ENCODE assay signal across 19 mouse cellular contexts in genomic region chr5:8960534-8960933, GRCm38 (mm10). TPM values are rescaled to one million over a fixed set of nuclear protein-coding genes. Genes with fewer than 3 reads are reported as not detected.
A peak's percentile ranks its signal among the peaks of the same experiment; 100 is the strongest.
DNase-seq lines count a peak whose midpoint lies in the region; ATAC-seq lines count a peak whose summit lies in the region.
"Had no signal": no experiment of that assay in that cellular context is flagged by ENCODE, and none has a peak within 500 bp of the region (broad histone marks: within the 10 kb centered on the region; RNA-seq: fewer than 3 reads in every experiment).

No protein-coding gene starts in this region.

- no peaks in the 10 kb centered on the region for H3K27me3 ChIP-seq in forebrain, embryonic 11.5 days (ENCODE audit: control insufficient read depth, insufficient read depth, low read length)
- no peaks in the 10 kb centered on the region for H3K27me3 ChIP-seq in forebrain, embryonic 15.5 days
- H3K27me3 ChIP-seq in liver, embryonic 11.5 days (replicated peaks; ENCODE audit: control insufficient read depth, insufficient read depth, low read length): no peaks in the 10 kb centered on the region
- H3K27me3 ChIP-seq in liver, embryonic 12.5 days (replicated peaks): no peaks in the 10 kb centered on the region
- H3K27me3 ChIP-seq in stomach, embryonic 15.5 days (replicated peaks): no peaks in the 10 kb centered on the region
- H3K27me3 ChIP-seq: CH12.LX; embryonic facial prominence, embryonic 15.5 days had no signal

- intact Hi-C loops in heart, postnatal 10 days (cut with DNase I): no loop called here

- no peaks in the 10 kb centered on the region for H3K9me3 ChIP-seq in forebrain, embryonic 11.5 days (ENCODE audit: control insufficient read depth, low read length)
- no peaks in the 10 kb centered on the region for H3K9me3 ChIP-seq in forebrain, embryonic 15.5 days
- no peaks in the 10 kb centered on the region for H3K9me3 ChIP-seq in liver, embryonic 11.5 days (ENCODE audit: control insufficient read depth, low read length)
- no peaks in the 10 kb centered on the region for H3K9me3 ChIP-seq in liver, embryonic 12.5 days (replicated peaks)
- H3K9me3 ChIP-seq in stomach, embryonic 15.5 days: no peaks in the 10 kb centered on the region
- H3K9me3 ChIP-seq: embryonic facial prominence, embryonic 15.5 days; midbrain, embryonic 10.5 days had no signal

- no peak overlapping the region for H3K27ac ChIP-seq in forebrain, embryonic 11.5 days (ENCODE audit: low read depth, low read length)
- H3K27ac ChIP-seq in forebrain, embryonic 15.5 days (replicated peaks): no peak overlapping the region
- no peak overlapping the region for H3K27ac ChIP-seq in liver, embryonic 11.5 days (ENCODE audit: low read depth, low read length)
- no peak overlapping the region for H3K27ac ChIP-seq in liver, embryonic 12.5 days
- H3K27ac ChIP-seq in stomach, embryonic 15.5 days: no peak overlapping the region
- H3K27ac ChIP-seq: embryonic facial prominence, embryonic 15.5 days; heart, adult 2 months; midbrain, embryonic 10.5 days had no signal

- peak; percentile 56; the same call in 1 of the 2 replicates for ATAC-seq in forebrain, embryonic 11.5 days (replicated peaks; ENCODE audit: low FRiP score)
- ATAC-seq in forebrain, embryonic 15.5 days (replicated peaks): no peak
- ATAC-seq in liver, embryonic 11.5 days (replicated peaks; ENCODE audit: low FRiP score): peak; percentile 76
- ATAC-seq in liver, embryonic 12.5 days: peak; percentile 74
- ATAC-seq in stomach, embryonic 15.5 days (ENCODE audit: insufficient read depth, low FRiP score, low read depth): peak; percentile 56
- ATAC-seq: forebrain, embryonic 14.5 days; inflammation-experienced regulatory T-cells, adult 6 months had no signal

- no peak overlapping the region for H3K4me3 ChIP-seq in forebrain, embryonic 11.5 days (ENCODE audit: low read depth, low read length)
- H3K4me3 ChIP-seq in forebrain, embryonic 15.5 days: no peak overlapping the region
- no peak overlapping the region for H3K4me3 ChIP-seq in liver, embryonic 11.5 days (ENCODE audit: low read depth, low read length)
- no peak overlapping the region for H3K4me3 ChIP-seq in liver, embryonic 12.5 days
- H3K4me3 ChIP-seq in stomach, embryonic 15.5 days (replicated peaks): no peak overlapping the region
- H3K4me3 ChIP-seq: embryonic facial prominence, embryonic 15.5 days; heart, adult 2 months; midbrain, embryonic 10.5 days had no signal

- H3K4me1 ChIP-seq in forebrain, embryonic 11.5 days (replicated peaks; ENCODE audit: control insufficient read depth, insufficient read depth, low read length): no peaks in the 10 kb centered on the region
- H3K4me1 ChIP-seq in forebrain, embryonic 15.5 days: no peaks in the 10 kb centered on the region
- no peaks in the 10 kb centered on the region for H3K4me1 ChIP-seq in liver, embryonic 11.5 days (replicated peaks; ENCODE audit: control insufficient read depth, insufficient read depth, low read length)
- no peaks in the 10 kb centered on the region for H3K4me1 ChIP-seq in liver, embryonic 12.5 days
- H3K4me1 ChIP-seq in stomach, embryonic 15.5 days: no peaks in the 10 kb centered on the region
- H3K4me1 ChIP-seq: embryonic facial prominence, embryonic 15.5 days had no signal

- H3K4me2 ChIP-seq in forebrain, embryonic 11.5 days (ENCODE audit: low read depth, low read length, severe bottlenecking): no peak overlapping the region
- H3K4me2 ChIP-seq in forebrain, embryonic 15.5 days (replicated peaks): no peak overlapping the region
- no peak overlapping the region for H3K4me2 ChIP-seq in liver, embryonic 11.5 days
- no peak overlapping the region for H3K4me2 ChIP-seq in liver, embryonic 12.5 days
- no peak overlapping the region for H3K4me2 ChIP-seq in stomach, embryonic 15.5 days
- H3K4me2 ChIP-seq: embryonic facial prominence, embryonic 15.5 days had no signal

- 92% methylated on average over 4 of the region's 4 CpGs for WGBS in forebrain, embryonic 11.5 days
- WGBS in forebrain, embryonic 15.5 days: 81% methylated on average over 4 of the region's 4 CpGs
- WGBS in liver, embryonic 11.5 days: 85% methylated on average over 4 of the region's 4 CpGs
- WGBS in liver, embryonic 12.5 days (ENCODE audit: insufficient replicate concordance): 76% methylated on average over 4 of the region's 4 CpGs
- WGBS in stomach, embryonic 15.5 days: 80% methylated on average over 4 of the region's 4 CpGs

- no peaks in the 10 kb centered on the region; the same call in 1 of the 2 replicates for H3K36me3 ChIP-seq in forebrain, embryonic 11.5 days (ENCODE audit: control insufficient read depth, insufficient read depth, low read length)
- peaks cover 12% of the 10 kb centered on the region for H3K36me3 ChIP-seq in forebrain, embryonic 15.5 days
- H3K36me3 ChIP-seq in liver, embryonic 11.5 days (ENCODE audit: control insufficient read depth, insufficient read depth, low read length): peaks cover 11% of the 10 kb centered on the region
- H3K36me3 ChIP-seq in liver, embryonic 12.5 days: peaks cover 59% of the 10 kb centered on the region
- H3K36me3 ChIP-seq in stomach, embryonic 15.5 days: peaks cover 3% of the 10 kb centered on the region; the same call in 1 of the 2 replicates

- no peak overlapping the region for H3K9ac ChIP-seq in forebrain, embryonic 11.5 days (ENCODE audit: low read length)
- H3K9ac ChIP-seq in forebrain, embryonic 15.5 days (replicated peaks): no peak overlapping the region
- no peak overlapping the region for H3K9ac ChIP-seq in liver, embryonic 11.5 days (ENCODE audit: low read depth, low read length)
- no peak overlapping the region for H3K9ac ChIP-seq in liver, embryonic 12.5 days
- no peak overlapping the region for H3K9ac ChIP-seq in stomach, embryonic 15.5 days
- H3K9ac ChIP-seq: embryonic facial prominence, embryonic 15.5 days had no signal

- DNase-seq in forebrain, embryonic 11.5 days (ENCODE audit: low spot score): no peak
- DNase-seq in liver, embryonic 11.5 days (ENCODE audit: low spot score): no peak
- no peak for DNase-seq in liver
- DNase-seq in spleen, postnatal 10 days (ENCODE audit: low spot score in 2 of 2): no peak
- DNase-seq in heart, postnatal 10 days: no peak
- DNase-seq: cerebellum, adult 18-20 months; heart, adult 2 months; kidney, postnatal 14 days; lung, postnatal 14 days; right cerebral cortex, postnatal 4 days; thymus, postnatal 36 days had no signal

RNA-seq across cellular contexts. Expression of gene Crot, which starts 36.6 kb away (rescaled TPM):
- polyA plus RNA-seq in forebrain, embryonic 11.5 days (2014; fragmentation: Nextera tagmentation; extraction: Ambion mirVana): 29.6 and 33.9 TPM in 2 replicates
- 21.4 and 22.9 TPM in 2 replicates for polyA plus RNA-seq in forebrain, embryonic 15.5 days (2015; fragmentation: Nextera tagmentation; extraction: Ambion mirVana)
- polyA plus RNA-seq in liver, embryonic 11.5 days (2014; fragmentation: Nextera tagmentation; extraction: Ambion mirVana): 35.6 and 42.6 TPM in 2 replicates
- polyA plus RNA-seq in liver, embryonic 12.5 days (2016; fragmentation: Nextera tagmentation; extraction: Ambion mirVana): 30.1 and 31.4 TPM in 2 replicates
- polyA plus RNA-seq in stomach, embryonic 15.5 days (2015; fragmentation: Nextera tagmentation; extraction: Ambion mirVana): 52.0 and 54.1 TPM in 2 replicates
- total RNA-seq in heart, postnatal 10 days (2021): 10 to 100 TPM; 22.9 to 27.0 TPM
